Mouse (Mus musculus) C2C12 (cell line): ENCODE measurements around the gene Frmd5. TPM values are rescaled to one million over a fixed set of nuclear protein-coding genes. Genes with fewer than 3 reads are reported as not detected.

Experiments used
- H3K27me3 ChIP-seq: one replicate; pipeline ENCODE4 v1.6.1; 2011; ENCODE audit not compliant: control insufficient read depth, insufficient read depth, insufficient read length
- H3K36me3 ChIP-seq: one replicate; pipeline ENCODE4 v1.6.1; 2011; ENCODE audit not compliant: control insufficient read depth, insufficient read depth
- H3K4me3 ChIP-seq: one replicate; pipeline ENCODE4 v1.5.1; 2011; ENCODE audit warnings: mild to moderate bottlenecking, control low read depth; ENCODE audit not compliant: poor library complexity, insufficient read depth, severe bottlenecking
- H3K79me2 ChIP-seq: one replicate; pipeline ENCODE4 v1.6.1; 2011; ENCODE audit not compliant: control insufficient read depth, insufficient read depth
- H3K79me3 ChIP-seq: one replicate; pipeline ENCODE4 v1.6.1; 2011; ENCODE audit warnings: low read depth, control low read depth
- H3ac ChIP-seq: one replicate; pipeline ENCODE3; 2011; ENCODE audit warnings: low read depth; ENCODE audit not compliant: control insufficient read depth, insufficient read length
- CEBPB ChIP-seq: IDR thresholded peaks from one replicate; pipeline ENCODE4 v1.6.1; 2011; ENCODE audit warnings: low read depth, mild to moderate bottlenecking, control low read depth, moderate library complexity
- CTCF ChIP-seq: IDR thresholded peaks from one replicate; pipeline ENCODE4 v1.5.1; 2011; ENCODE audit not compliant: control insufficient read depth, insufficient read depth, insufficient read length
- FOSL1 ChIP-seq: IDR thresholded peaks from one replicate; pipeline ENCODE4 v1.8.0; 2011; ENCODE audit warnings: mild to moderate bottlenecking, low read length; ENCODE audit not compliant: poor library complexity, insufficient read depth, severe bottlenecking
- MAX ChIP-seq: IDR thresholded peaks from one replicate; pipeline ENCODE4 v1.6.1; 2011; ENCODE audit warnings: mild to moderate bottlenecking, control low read depth
- MYOD1 ChIP-seq: IDR thresholded peaks from one replicate; pipeline ENCODE4 v1.6.1; 2011; ENCODE audit warnings: low read depth; ENCODE audit not compliant: control insufficient read depth, insufficient read length
- MYOG ChIP-seq: IDR thresholded peaks from one replicate; pipeline ENCODE4 v1.6.1; 2011; ENCODE audit not compliant: control insufficient read depth, insufficient read length; ENCODE audit errors: extremely low read depth
- USF1 ChIP-seq: IDR thresholded peaks from one replicate; pipeline ENCODE4 v1.6.1; 2011; ENCODE audit warnings: low read depth, mild to moderate bottlenecking, control low read depth, moderate library complexity
- polyA plus RNA-seq: library from polyadenylated mRNA; unstranded; fragments of >200 nt; fragmentation: generic; extraction: Trizol; gene quantifications from one replicate; pipeline ENCODE4 v1.2.1, GENCODE M21; 2012; ENCODE audit warnings: missing spikeins

Gene Frmd5
- polyA plus RNA-seq, 1 experiment = 0.51 TPM

DNA sequence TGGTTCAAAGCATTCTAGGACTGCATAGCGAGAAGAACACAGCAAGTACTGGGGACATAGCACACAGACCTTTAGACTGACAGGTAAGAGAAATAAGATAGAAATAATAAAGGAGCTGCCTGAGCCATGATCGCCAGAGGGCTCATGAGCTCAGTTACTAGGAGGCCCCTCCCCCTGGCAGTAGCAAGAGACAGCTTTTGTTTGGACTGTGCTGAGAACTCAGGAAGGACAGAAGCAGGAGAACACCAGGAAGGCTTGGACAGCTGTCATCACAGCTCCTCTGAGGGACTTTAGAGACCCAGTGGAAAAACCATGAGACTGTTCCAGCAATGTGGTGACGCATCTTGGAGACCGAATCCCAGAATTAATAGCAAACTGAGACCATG lies 218.6 kb downstream of the Frmd5 start:
- H3K79me2 ChIP-seq = no peaks in the 10 kb centered on the region
- no peaks in the 10 kb centered on the region for H3K36me3 ChIP-seq
- H3ac ChIP-seq = peak overlapping the region; percentile 26
- TF ChIP-seq CEBPB = no peak
- no peak for TF ChIP-seq CTCF
- TF ChIP-seq USF1 = no peak
- no peak for TF ChIP-seq FOSL1
- TF ChIP-seq MYOG = no peak
- H3K4me3 ChIP-seq = no peak overlapping the region
- no peaks in the 10 kb centered on the region for H3K79me3 ChIP-seq
- H3K27me3 ChIP-seq = no peaks in the 10 kb centered on the region

DNA sequence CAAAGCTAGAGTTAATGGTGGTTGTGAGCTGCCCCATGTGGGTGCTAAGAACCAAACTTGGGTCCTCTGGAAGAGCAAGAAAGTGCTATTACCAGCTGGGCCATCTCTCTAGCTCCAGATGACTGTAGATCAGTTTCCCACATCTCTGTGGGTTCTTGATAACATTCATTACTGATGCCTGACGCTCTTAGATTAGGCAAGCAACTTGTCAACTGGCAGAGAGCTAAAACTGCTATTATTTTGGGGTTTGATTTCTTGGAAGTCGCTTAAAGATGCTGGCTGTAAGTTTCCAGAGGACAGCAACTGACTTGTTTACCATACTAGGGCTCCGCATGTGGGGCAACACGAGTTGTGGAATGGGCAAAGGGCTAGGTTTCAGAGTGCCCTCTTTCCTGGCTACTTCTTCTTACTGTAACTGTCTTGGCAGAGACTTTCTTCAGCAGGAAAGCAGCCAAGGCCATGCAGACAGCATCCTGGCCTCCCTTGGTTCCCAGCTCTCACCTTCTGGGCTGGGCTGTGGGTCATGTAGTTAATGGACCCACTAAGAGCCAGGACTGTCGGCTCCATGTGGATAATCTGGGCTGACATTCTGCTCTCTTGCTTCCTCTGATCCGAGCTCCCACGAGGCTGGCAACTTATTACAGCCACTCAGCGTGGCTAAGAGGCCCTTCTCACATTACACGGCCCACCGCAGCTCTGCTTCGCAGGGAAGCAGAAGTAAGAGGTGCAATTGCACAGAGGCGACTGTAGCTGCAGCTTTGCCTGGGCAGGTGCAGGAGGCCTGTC lies 219.2 kb downstream of the Frmd5 start:
- no peak overlapping the region for H3K4me3 ChIP-seq
- no peaks in the 10 kb centered on the region for H3K79me3 ChIP-seq

DNA sequence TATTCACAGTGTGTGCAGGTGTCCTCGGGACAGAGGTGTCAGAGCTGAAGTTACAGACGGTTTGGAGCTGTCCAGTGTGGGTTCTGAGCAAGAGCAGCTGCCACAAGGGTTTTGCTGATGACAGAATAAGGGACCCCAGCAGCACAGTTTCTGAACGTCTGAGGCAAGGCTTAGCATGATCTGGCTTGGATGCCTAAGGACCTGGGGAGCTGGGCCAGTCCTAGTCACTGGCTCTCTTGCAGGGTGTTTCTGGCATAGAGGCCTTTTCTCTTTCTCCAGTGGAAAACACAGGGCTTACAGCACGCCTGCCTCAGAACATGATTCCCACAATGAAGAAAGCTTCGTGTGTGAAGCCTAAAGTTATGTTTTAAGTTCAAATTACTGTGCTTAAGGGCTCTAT lies 222.2 kb downstream of the Frmd5 start:
- no peak for TF ChIP-seq MYOG
- TF ChIP-seq USF1 = no peak
- no peak for TF ChIP-seq CTCF
- TF ChIP-seq MYOD1 = no peak
- Histone ChIP-seq H3K27me3 (no peaks in the 10 kb centered on the region), H3K4me3 (no peak overlapping the region), H3ac (no peak overlapping the region), H3K79me2 (no peaks in the 10 kb centered on the region), H3K36me3 (no peaks in the 10 kb centered on the region), H3K79me3 (no peaks in the 10 kb centered on the region)

More for the DNA sequence above, 219.2 kb downstream of the Frmd5 start:
- Histone ChIP-seq H3K36me3 (no peaks in the 10 kb centered on the region), H3K79me2 (no peaks in the 10 kb centered on the region), H3K27me3 (no peaks in the 10 kb centered on the region), H3ac (peak overlapping the region; percentile 51)
- TF ChIP-seq CTCF = no peak
- peak; percentile 12 for TF ChIP-seq MYOD1

DNA sequence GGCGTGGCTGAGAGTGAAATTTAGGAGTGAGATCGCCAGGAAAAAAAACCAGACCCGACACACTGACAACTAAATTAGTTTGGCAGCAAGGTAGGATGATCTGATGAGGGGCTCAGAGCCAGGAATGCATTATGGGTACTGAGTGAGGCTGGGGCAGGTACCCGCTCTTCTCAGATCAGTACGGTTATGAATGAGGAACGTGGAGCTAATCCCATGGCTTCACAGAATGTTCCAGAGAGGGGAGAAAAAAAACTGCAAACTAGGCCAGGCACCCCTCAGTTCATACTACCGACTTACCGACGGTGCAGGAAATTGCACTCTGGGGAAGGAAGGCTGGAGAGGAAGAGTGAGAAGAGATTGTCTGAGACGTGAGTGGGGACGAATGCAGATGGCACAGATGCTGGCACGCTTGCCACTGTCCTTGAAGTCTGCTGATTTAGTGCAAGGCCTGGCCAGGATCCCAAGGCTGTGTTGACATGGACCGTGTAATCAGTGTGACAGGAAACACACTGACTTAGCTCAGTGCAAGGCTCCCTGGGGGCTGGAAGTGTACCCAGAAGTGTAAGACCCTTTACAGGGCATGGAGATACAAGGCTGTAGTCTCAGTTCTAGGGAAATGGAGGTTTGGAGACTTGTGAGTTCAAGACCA lies 223.3 kb downstream of the Frmd5 start:
- Histone ChIP-seq H3K4me3 (no peak overlapping the region), H3K79me2 (no peaks in the 10 kb centered on the region), H3K27me3 (no peaks in the 10 kb centered on the region), H3K36me3 (no peaks in the 10 kb centered on the region), H3ac (no peak overlapping the region), H3K79me3 (no peaks in the 10 kb centered on the region)
- TF ChIP-seq MYOG (no peak), USF1 (no peak), FOSL1 (no peak), MYOD1 (no peak), CEBPB (no peak), CTCF (no peak), MAX (no peak)

GRCm38 (mm10) chr2:121582809-121583376 lies 224.0 kb downstream of the Frmd5 start:
- no peak for TF ChIP-seq FOSL1
- TF ChIP-seq MAX = no peak
- no peak for TF ChIP-seq CEBPB
- TF ChIP-seq MYOD1 = no peak
- TF ChIP-seq CTCF = no peak
- TF ChIP-seq MYOG = no peak
- TF ChIP-seq USF1 = no peak

DNA sequence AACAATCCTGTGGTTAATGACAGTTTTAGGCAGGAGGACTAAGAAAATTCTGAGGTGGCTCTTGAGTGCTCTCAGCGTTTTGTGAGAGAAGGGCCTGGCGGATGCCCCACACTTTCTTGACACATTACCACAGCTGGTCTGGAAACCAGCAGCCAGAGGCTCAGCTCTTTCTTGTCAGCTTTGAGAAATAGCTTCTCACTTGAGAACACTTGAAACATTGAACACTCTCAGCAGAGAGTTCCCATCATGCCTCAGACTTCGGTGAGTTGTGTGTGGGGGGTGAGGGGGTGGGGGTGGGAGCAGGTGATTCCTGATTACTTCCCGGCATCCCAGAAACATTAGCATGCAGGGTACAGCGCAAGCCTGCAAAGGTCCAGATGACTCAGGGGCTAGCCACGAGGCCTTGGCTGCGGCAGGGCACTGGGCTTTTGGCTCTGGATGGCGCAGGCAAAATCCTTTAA lies 231.1 kb downstream of the Frmd5 start:
- H3K36me3 ChIP-seq = no peaks in the 10 kb centered on the region
- no peak overlapping the region for H3ac ChIP-seq
- H3K4me3 ChIP-seq = no peak overlapping the region
- TF ChIP-seq MYOD1 = peak; percentile 76
- TF ChIP-seq MYOG = no peak
- H3K79me3 ChIP-seq = no peaks in the 10 kb centered on the region
- no peaks in the 10 kb centered on the region for H3K79me2 ChIP-seq
- no peaks in the 10 kb centered on the region for H3K27me3 ChIP-seq

More at GRCm38 (mm10) chr2:121582809-121583376, 224.0 kb downstream of the Frmd5 start:
- Histone ChIP-seq H3K27me3 (no peaks in the 10 kb centered on the region), H3K79me2 (no peaks in the 10 kb centered on the region), H3K79me3 (no peaks in the 10 kb centered on the region), H3K4me3 (no peak overlapping the region), H3K36me3 (no peaks in the 10 kb centered on the region), H3ac (no peak overlapping the region)
